11 mouse cellular contexts compared by ENCODE assay signal in genomic region chr5:31250716-31251115, GRCm38 (mm10). TPM values are rescaled to one million over a fixed set of nuclear protein-coding genes. Genes with fewer than 3 reads are reported as not detected.
DNase-seq lines count a peak whose midpoint lies in the region; ATAC-seq and TF ChIP-seq lines count a peak whose summit lies in the region.
"Had no signal": no experiment of that assay in that cellular context is flagged by ENCODE, and none has a peak within 500 bp of the region (broad histone marks: within the 10 kb centered on the region; RNA-seq: fewer than 3 reads in every experiment).

No protein-coding gene starts in this region.

- H3K27ac ChIP-seq in kidney, embryonic 15.5 days: no peak overlapping the region
- H3K27ac ChIP-seq in embryonic facial prominence, embryonic 10.5 days (replicated peaks): peak overlapping the region; percentile 83; the same call in 1 of the 2 replicates
- H3K27ac ChIP-seq in hindbrain, embryonic 14.5 days: no peak overlapping the region
- no peak overlapping the region for H3K27ac ChIP-seq in midbrain, postnatal 0 days (ENCODE audit: low read depth, low read length)
- no peak overlapping the region for H3K27ac ChIP-seq in layer of hippocampus, adult 2 months
- H3K27ac ChIP-seq: stomach, embryonic 15.5 days had no signal

- no peaks in the 10 kb centered on the region for H3K9me3 ChIP-seq in kidney, embryonic 15.5 days (replicated peaks)
- no peaks in the 10 kb centered on the region for H3K9me3 ChIP-seq in embryonic facial prominence, embryonic 10.5 days
- no peaks in the 10 kb centered on the region for H3K9me3 ChIP-seq in hindbrain, embryonic 14.5 days (ENCODE audit: control insufficient read depth, low read length)
- H3K9me3 ChIP-seq in midbrain, postnatal 0 days (ENCODE audit: low read length): no peaks in the 10 kb centered on the region
- H3K9me3 ChIP-seq: stomach, embryonic 15.5 days had no signal

- peaks cover 26% of the 10 kb centered on the region for H3K4me1 ChIP-seq in kidney, embryonic 15.5 days
- peaks cover 38% of the 10 kb centered on the region for H3K4me1 ChIP-seq in embryonic facial prominence, embryonic 10.5 days
- no peaks in the 10 kb centered on the region for H3K4me1 ChIP-seq in hindbrain, embryonic 14.5 days (replicated peaks; ENCODE audit: control insufficient read depth, insufficient read depth, low read length)
- H3K4me1 ChIP-seq in midbrain, postnatal 0 days (ENCODE audit: insufficient read depth, low read length): 0 out of 2 replicates have a peak, but pooled peaks cover 4% of the 10 kb centered on the region

- H3K9ac ChIP-seq in kidney, embryonic 15.5 days: no peak overlapping the region
- H3K9ac ChIP-seq in hindbrain, embryonic 14.5 days: no peak overlapping the region
- no peak overlapping the region for H3K9ac ChIP-seq in midbrain, postnatal 0 days (replicated peaks; ENCODE audit: low read length, poor library complexity, severe bottlenecking)
- H3K9ac ChIP-seq: stomach, embryonic 15.5 days had no signal

- no peaks in the 10 kb centered on the region for H3K27me3 ChIP-seq in kidney, embryonic 15.5 days
- no peaks in the 10 kb centered on the region for H3K27me3 ChIP-seq in embryonic facial prominence, embryonic 10.5 days (replicated peaks; ENCODE audit: low read depth, poor library complexity, severe bottlenecking)
- no peaks in the 10 kb centered on the region for H3K27me3 ChIP-seq in hindbrain, embryonic 14.5 days (ENCODE audit: control insufficient read depth, insufficient read depth, low read length)
- H3K27me3 ChIP-seq in midbrain, postnatal 0 days (ENCODE audit: insufficient read depth, low read length): no peaks in the 10 kb centered on the region
- H3K27me3 ChIP-seq: stomach, embryonic 15.5 days had no signal

- 45% methylated on average over 4 of the region's 4 CpGs for WGBS in kidney, embryonic 15.5 days
- WGBS in embryonic facial prominence, embryonic 10.5 days: 40% methylated on average over 4 of the region's 4 CpGs
- 68% methylated on average over 4 of the region's 4 CpGs for WGBS in hindbrain, embryonic 14.5 days
- WGBS in midbrain, postnatal 0 days: 65% methylated on average over 4 of the region's 4 CpGs

- TF ChIP-seq CTCF in midbrain, postnatal 0 days (IDR thresholded peaks at IDR 0.05): no peak
- TF ChIP-seq CTCF in layer of hippocampus, adult 2 months (conservative IDR thresholded peaks at IDR 0.05): no peak

- peaks cover 97% of the 10 kb centered on the region for H3K36me3 ChIP-seq in kidney, embryonic 15.5 days
- peaks cover 100% of the 10 kb centered on the region for H3K36me3 ChIP-seq in embryonic facial prominence, embryonic 10.5 days (replicated peaks)
- peaks cover 98% of the 10 kb centered on the region for H3K36me3 ChIP-seq in hindbrain, embryonic 14.5 days (replicated peaks; ENCODE audit: control insufficient read depth, insufficient read depth)
- peaks cover 66% of the 10 kb centered on the region for H3K36me3 ChIP-seq in midbrain, postnatal 0 days (ENCODE audit: insufficient read depth, low read length)

- H3K4me3 ChIP-seq in kidney, embryonic 15.5 days (replicated peaks): 0 out of 2 replicates have a peak overlapping the region, but pooled peaks have one; percentile 44
- peak overlapping the region; percentile 56 for H3K4me3 ChIP-seq in embryonic facial prominence, embryonic 10.5 days
- no peak overlapping the region for H3K4me3 ChIP-seq in hindbrain, embryonic 14.5 days (replicated peaks; ENCODE audit: low read length)
- H3K4me3 ChIP-seq in midbrain, postnatal 0 days (ENCODE audit: low read depth, low read length): no peak overlapping the region
- H3K4me3 ChIP-seq in layer of hippocampus, adult 2 months: no peak overlapping the region

- intact Hi-C loops in heart, postnatal 36 days (cut with DNase I): no loop called here

- H3K4me2 ChIP-seq in kidney, embryonic 15.5 days: no peak overlapping the region
- H3K4me2 ChIP-seq in hindbrain, embryonic 14.5 days (replicated peaks): no peak overlapping the region
- H3K4me2 ChIP-seq in midbrain, postnatal 0 days (ENCODE audit: low read depth, low read length, poor library complexity, severe bottlenecking): no peak overlapping the region

- ATAC-seq in kidney, embryonic 15.5 days (replicated peaks; ENCODE audit: low FRiP score): no peak
- peak; percentile 22; the same call in 1 of the 2 replicates for ATAC-seq in hindbrain, embryonic 14.5 days (ENCODE audit: low FRiP score)
- 0 out of 2 replicates have a peak, but pooled peaks have one; percentile 4 for ATAC-seq in midbrain, postnatal 0 days (ENCODE audit: low FRiP score)

- DNase-seq in kidney, postnatal 4 days: no peak
- peak; percentile 51 for DNase-seq in embryonic facial prominence, embryonic 10.5 days (ENCODE audit: low spot score)
- no peak for DNase-seq in hindbrain, embryonic 14.5 days (ENCODE audit: low spot score)
- DNase-seq in midbrain, postnatal 0 days (ENCODE audit: low spot score): peak; percentile 14
- DNase-seq in layer of hippocampus, adult 2 months (ENCODE audit: low spot score in 2 of 2): no peak
- DNase-seq in gastrocnemius, postnatal 10 days: no peak
- no peak for DNase-seq in heart, postnatal 36 days

RNA-seq across cellular contexts. Expression of gene Krtcap3, which starts 0.8 kb away (rescaled TPM):
- polyA plus RNA-seq in kidney, embryonic 15.5 days (2015; fragmentation: Nextera tagmentation; extraction: Ambion mirVana): 21.5 and 25.1 TPM in 2 replicates
- polyA plus RNA-seq in embryonic facial prominence, embryonic 10.5 days (2016; fragmentation: Nextera tagmentation; extraction: Ambion mirVana): 16.8 and 21.2 TPM in 2 replicates
- 2.9 and 4.2 TPM in 2 replicates for polyA plus RNA-seq in hindbrain, embryonic 14.5 days (2014; fragmentation: Nextera tagmentation; extraction: Ambion mirVana)
- total RNA-seq in midbrain, postnatal 0 days (2014; rRNA removed): 1.2 and 2.5 TPM in 2 replicates
- 1.5 and 3.4 TPM in 2 replicates for polyA plus RNA-seq in midbrain, postnatal 0 days (2015; fragmentation: Nextera tagmentation; extraction: Ambion mirVana)
- total RNA-seq in layer of hippocampus, adult 2 months (2021): 1 to 10 TPM; 3.2 to 4.0 TPM
- total RNA-seq in gastrocnemius, postnatal 10 days (2021): 1 to 10 TPM; 1.5 to 3.0 TPM
- 1 to 10 TPM; 1.7 to 2.7 TPM for total RNA-seq in heart, postnatal 36 days (2021)

RNA-seq across cellular contexts. Expression of gene Gm9970, which starts 9.7 kb away (rescaled TPM):
- 0.83 TPM in 1 of 2 replicates, not detected in the other for polyA plus RNA-seq in kidney, embryonic 15.5 days (2015; fragmentation: Nextera tagmentation; extraction: Ambion mirVana)
- 0.40 TPM in 1 of 2 replicates, not detected in the other for polyA plus RNA-seq in embryonic facial prominence, embryonic 10.5 days (2016; fragmentation: Nextera tagmentation; extraction: Ambion mirVana)
- 0.56 and 0.66 TPM in 2 replicates for polyA plus RNA-seq in hindbrain, embryonic 14.5 days (2014; fragmentation: Nextera tagmentation; extraction: Ambion mirVana)
- total RNA-seq in midbrain, postnatal 0 days (2014; rRNA removed): not detected in 2 replicates
- polyA plus RNA-seq in midbrain, postnatal 0 days (2015; fragmentation: Nextera tagmentation; extraction: Ambion mirVana): 0.34 and 0.93 TPM in 2 replicates
- under 1 TPM in 1 of 2 experiments, not detected in 1; 0.74 TPM for total RNA-seq in layer of hippocampus, adult 2 months (2021)
- total RNA-seq in gastrocnemius, postnatal 10 days (2021): not detected
- not detected for total RNA-seq in heart, postnatal 36 days (2021)
- total RNA-seq: heart, adult 18-20 months; left cerebral cortex, postnatal 36 days had no signal

RNA-seq across cellular contexts. Expression of gene Nrbp1, which starts 10.1 kb away (rescaled TPM):
- 156 and 171 TPM in 2 replicates for polyA plus RNA-seq in kidney, embryonic 15.5 days (2015; fragmentation: Nextera tagmentation; extraction: Ambion mirVana)
- 140 and 143 TPM in 2 replicates for polyA plus RNA-seq in embryonic facial prominence, embryonic 10.5 days (2016; fragmentation: Nextera tagmentation; extraction: Ambion mirVana)
- 149 and 161 TPM in 2 replicates for polyA plus RNA-seq in hindbrain, embryonic 14.5 days (2014; fragmentation: Nextera tagmentation; extraction: Ambion mirVana)
- total RNA-seq in midbrain, postnatal 0 days (2014; rRNA removed): 120 and 126 TPM in 2 replicates
- 138 and 149 TPM in 2 replicates for polyA plus RNA-seq in midbrain, postnatal 0 days (2015; fragmentation: Nextera tagmentation; extraction: Ambion mirVana)
- total RNA-seq in layer of hippocampus, adult 2 months (2021): 10 to 100 TPM; 81.2 to 89.4 TPM
- 10 to 100 TPM; 74.7 to 76.3 TPM for total RNA-seq in gastrocnemius, postnatal 10 days (2021)
- 10 to 100 TPM; 85.4 to 88.1 TPM for total RNA-seq in heart, postnatal 36 days (2021)

RNA-seq across cellular contexts. Expression of gene Ppm1g, which starts 30.2 kb away (rescaled TPM):
- polyA plus RNA-seq in kidney, embryonic 15.5 days (2015; fragmentation: Nextera tagmentation; extraction: Ambion mirVana): 130 and 144 TPM in 2 replicates
- polyA plus RNA-seq in embryonic facial prominence, embryonic 10.5 days (2016; fragmentation: Nextera tagmentation; extraction: Ambion mirVana): 185 and 197 TPM in 2 replicates
- polyA plus RNA-seq in hindbrain, embryonic 14.5 days (2014; fragmentation: Nextera tagmentation; extraction: Ambion mirVana): 162 TPM in 2 replicates
- 87.0 and 95.6 TPM in 2 replicates for total RNA-seq in midbrain, postnatal 0 days (2014; rRNA removed)
- 170 and 183 TPM in 2 replicates for polyA plus RNA-seq in midbrain, postnatal 0 days (2015; fragmentation: Nextera tagmentation; extraction: Ambion mirVana)
- 10 to 100 TPM; 71.3 to 74.8 TPM for total RNA-seq in layer of hippocampus, adult 2 months (2021)
- 10 to 100 TPM; 41.7 to 43.9 TPM for total RNA-seq in gastrocnemius, postnatal 10 days (2021)
- 10 to 100 TPM; 50.3 to 58.7 TPM for total RNA-seq in heart, postnatal 36 days (2021)

RNA-seq across cellular contexts. Expression of gene Ift172, which starts 40.2 kb away (rescaled TPM):
- polyA plus RNA-seq in kidney, embryonic 15.5 days (2015; fragmentation: Nextera tagmentation; extraction: Ambion mirVana): 36.3 and 36.9 TPM in 2 replicates
- polyA plus RNA-seq in embryonic facial prominence, embryonic 10.5 days (2016; fragmentation: Nextera tagmentation; extraction: Ambion mirVana): 37.3 and 39.2 TPM in 2 replicates
- 34.5 and 37.2 TPM in 2 replicates for polyA plus RNA-seq in hindbrain, embryonic 14.5 days (2014; fragmentation: Nextera tagmentation; extraction: Ambion mirVana)
- total RNA-seq in midbrain, postnatal 0 days (2014; rRNA removed): 28.2 and 45.8 TPM in 2 replicates
- polyA plus RNA-seq in midbrain, postnatal 0 days (2015; fragmentation: Nextera tagmentation; extraction: Ambion mirVana): 16.5 and 17.7 TPM in 2 replicates
- 10 to 100 TPM; 80.9 to 96.8 TPM for total RNA-seq in layer of hippocampus, adult 2 months (2021)
- 10 to 100 TPM; 20.2 to 27.7 TPM for total RNA-seq in gastrocnemius, postnatal 10 days (2021)
- total RNA-seq in heart, postnatal 36 days (2021): 10 to 100 TPM; 36.8 to 43.6 TPM

Comparison
In these comparisons a context has a peak if more than half of its experiments do, and no peak if none do; other contexts are left out.
1. H3K4me3 ChIP-seq: peak in kidney, embryonic 15.5 days (single experiment) and embryonic facial prominence, embryonic 10.5 days (single experiment); none in hindbrain, embryonic 14.5 days (single experiment), midbrain, postnatal 0 days (single experiment) and layer of hippocampus, adult 2 months (single experiment).
2. DNase-seq: peak in embryonic facial prominence, embryonic 10.5 days (single experiment) and midbrain, postnatal 0 days (single experiment); none in kidney, postnatal 4 days (0 of 2), hindbrain, embryonic 14.5 days (single experiment), layer of hippocampus, adult 2 months (0 of 2), gastrocnemius, postnatal 10 days (single experiment) and heart, postnatal 36 days (0 of 2).